Mouse (Mus musculus) olfactory bulb, adult 2 months (tissue): ENCODE results near the gene Sec14l2.

ENCODE experiments used
- CTCF ChIP-seq: fragments of 200-500 bp; IDR thresholded peaks from 2 replicates; pipeline ENCODE4 v1.5.1; 2012; ENCODE audit warnings: low read depth, mild to moderate bottlenecking, low read length, moderate library complexity; ENCODE audit not compliant: insufficient read depth
- POLR2A ChIP-seq: fragments of 200-500 bp; IDR thresholded peaks from 2 replicates; pipeline ENCODE4 v1.6.1; 2012; ENCODE audit warnings: mild to moderate bottlenecking, low read depth, low read length, moderate library complexity; ENCODE audit not compliant: insufficient read depth

DNA sequence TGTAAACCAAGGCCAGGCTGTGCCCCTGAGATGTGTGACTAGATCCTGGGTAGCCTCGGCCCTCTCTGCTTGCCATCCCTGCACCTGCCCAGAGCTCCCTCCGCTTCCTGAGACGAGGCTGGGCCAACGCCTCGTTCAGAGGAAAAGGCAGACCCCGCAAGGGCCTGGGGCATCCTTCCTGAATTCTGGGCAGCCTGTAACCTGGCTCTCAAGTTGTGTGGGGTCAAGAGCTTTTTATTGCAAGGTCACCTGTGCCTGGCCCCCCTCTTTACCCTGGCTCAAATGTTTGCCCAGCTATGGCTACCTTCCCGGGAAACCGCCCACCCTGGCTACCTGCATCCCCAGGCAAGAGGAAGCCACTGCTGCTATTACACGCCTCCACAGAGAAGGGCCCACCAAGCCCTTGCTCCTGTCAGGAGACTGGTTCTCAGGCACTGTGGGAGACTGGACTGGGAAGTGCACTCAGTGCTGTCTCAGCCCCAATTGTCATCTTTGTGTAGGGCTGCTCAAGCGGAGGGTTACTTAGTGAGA lies 26.1 kb downstream of the Sec14l2 start:
- TF ChIP-seq CTCF (no peak), POLR2A (no peak)
